Comparison of ENCODE assay signal across 8 mouse cellular contexts in genomic region chr7:92933308-92933948, GRCm38 (mm10). TPM values are rescaled to one million over a fixed set of nuclear protein-coding genes. Genes with fewer than 3 reads are reported as not detected.
DNase-seq lines count a peak whose midpoint lies in the region; ATAC-seq and TF ChIP-seq lines count a peak whose summit lies in the region.
"Not testable (repeated sequence)": the region's sequence is repeated elsewhere in the genome, so short reads cannot be mapped to it uniquely, and the experiment has no call there.

No protein-coding gene starts in this region.

- H3K27ac ChIP-seq in heart, embryonic 15.5 days; hindbrain, embryonic 15.5 days (replicated peaks); layer of hippocampus, adult 2 months: not testable (repeated sequence)

- H3K4me2 ChIP-seq in heart, embryonic 15.5 days; hindbrain, embryonic 15.5 days: not testable (repeated sequence)

- H3K27me3 ChIP-seq in heart, embryonic 15.5 days; hindbrain, embryonic 15.5 days: not testable (repeated sequence)

- ATAC-seq in granulocyte monocyte progenitor cell, adult 5-6 weeks (replicated peaks; ENCODE audit: poor library complexity, severe bottlenecking), result peak; percentile 40
- peak; percentile 58; the same call in 1 of the 2 replicates for ATAC-seq in heart, embryonic 15.5 days (replicated peaks; ENCODE audit: insufficient number of reproducible peaks, insufficient read depth, low FRiP score, low read depth)
- ATAC-seq in hindbrain, embryonic 15.5 days (ENCODE audit: low FRiP score, low read depth), result peak; percentile 54; the same call in 1 of the 2 replicates

- 47% methylated on average over 4 of the region's 4 CpGs for WGBS in heart, embryonic 15.5 days
- WGBS in hindbrain, embryonic 15.5 days, result 63% methylated on average over 4 of the region's 4 CpGs

- not testable (repeated sequence) for H3K9me3 ChIP-seq in heart, embryonic 15.5 days (replicated peaks); hindbrain, embryonic 15.5 days

- not testable (repeated sequence) for H3K4me3 ChIP-seq in heart, embryonic 15.5 days; hindbrain, embryonic 15.5 days; layer of hippocampus, adult 2 months

- H3K4me1 ChIP-seq in heart, embryonic 15.5 days (replicated peaks); hindbrain, embryonic 15.5 days (replicated peaks): not testable (repeated sequence)

- TF ChIP-seq CTCF in layer of hippocampus, adult 2 months (conservative IDR thresholded peaks at IDR 0.05), result not testable (repeated sequence)

- peak; percentile 45 for DNase-seq in adrenal gland, adult 8-10 months
- peak; percentile 5 to 15 for DNase-seq in cerebellum, postnatal 25 days
- DNase-seq in layer of hippocampus, adult 2 months (ENCODE audit: low spot score in 2 of 2), result peak; percentile 5 to 16
- DNase-seq in lung, postnatal 14 days, result peak; percentile 21
- DNase-seq in right cerebral cortex, postnatal 4 days, result peak; percentile 22

- H3K36me3 ChIP-seq in heart, embryonic 15.5 days; hindbrain, embryonic 15.5 days: not testable (repeated sequence)

- not testable (repeated sequence) for H3K9ac ChIP-seq in heart, embryonic 15.5 days; hindbrain, embryonic 15.5 days

RNA-seq across cellular contexts. Expression of gene Prcp, which starts 59.2 kb away (rescaled TPM):
- 10 to 100 TPM; 11.0 to 20.7 (median 14.5) TPM for total RNA-seq in adrenal gland, adult 8-10 months (2022)
- 62.9 and 70.4 TPM in 2 replicates for total RNA-seq in granulocyte monocyte progenitor cell, adult 5-6 weeks (2014; fragmentation: Nextera tagmentation)
- total RNA-seq in granulocyte monocyte progenitor cell, adult 5-6 weeks (2017), result 40.3 and 46.4 TPM in 2 replicates
- 19.1 and 22.0 TPM in 2 replicates for polyA plus RNA-seq in heart, embryonic 15.5 days (2015; fragmentation: Nextera tagmentation; extraction: Ambion mirVana)
- 21.5 and 21.7 TPM in 2 replicates for polyA plus RNA-seq in hindbrain, embryonic 15.5 days (2015; fragmentation: Nextera tagmentation; extraction: Ambion mirVana)
- total RNA-seq in layer of hippocampus, adult 2 months (2021), result 1 to 10 TPM; 5.9 to 7.9 TPM

RNA-seq across cellular contexts. Expression of gene Ddias, which starts 59.4 kb away (rescaled TPM):
- 1 to 10 TPM; 1.1 to 2.6 (median 1.5) TPM for total RNA-seq in adrenal gland, adult 8-10 months (2022)
- 7.9 and 19.5 TPM in 2 replicates for total RNA-seq in granulocyte monocyte progenitor cell, adult 5-6 weeks (2014; fragmentation: Nextera tagmentation)
- 10.9 and 13.7 TPM in 2 replicates for total RNA-seq in granulocyte monocyte progenitor cell, adult 5-6 weeks (2017)
- polyA plus RNA-seq in heart, embryonic 15.5 days (2015; fragmentation: Nextera tagmentation; extraction: Ambion mirVana), result 8.2 and 9.0 TPM in 2 replicates
- 4.6 and 5.8 TPM in 2 replicates for polyA plus RNA-seq in hindbrain, embryonic 15.5 days (2015; fragmentation: Nextera tagmentation; extraction: Ambion mirVana)
- under 1 TPM; 0.69 to 0.79 TPM for total RNA-seq in layer of hippocampus, adult 2 months (2021)
